Mouse (Mus musculus): ENCODE results near the gene Gm49384. TPM values are rescaled to one million over a fixed set of nuclear protein-coding genes. Genes with fewer than 3 reads are reported as not detected.

Gene Gm49384
- 8.2 and 8.7 TPM in 2 replicates for polyA plus RNA-seq (2015; fragmentation: Nextera tagmentation; extraction: Ambion mirVana)

GRCm38 (mm10) chr12:69204052-69204833 lies at the start of gene Gm49384:
TSS of gene Gm49384 (minus strand) at chr12:69204267.
- Histone ChIP-seq H3K27ac (replicated peaks) (no peak within 1 kb of the TSS), H3K4me1 (replicated peaks; ENCODE audit: control insufficient read depth, insufficient read depth) (no peaks in the 10 kb centered on the region), H3K4me3 (ENCODE audit: low read depth, low read length) (no peak within 1 kb of the TSS), H3K9me3 (ENCODE audit: control insufficient read depth, low read length) (no peaks in the 10 kb centered on the region), H3K4me2 (replicated peaks; ENCODE audit: low read depth) (no peak within 1 kb of the TSS), H3K36me3 (ENCODE audit: control insufficient read depth, insufficient read depth, low read length) (0 out of 2 replicates have a peak, but pooled peaks cover 1% of the 10 kb centered on the region), H3K9ac (ENCODE audit: low read length) (no peak within 1 kb of the TSS), H3K27me3 (ENCODE audit: control insufficient read depth, insufficient read depth, low read length) (no peaks in the 10 kb centered on the region)
- WGBS, result 78% methylated on average over 16 of the region's 16 CpGs
- ATAC-seq (ENCODE audit: low FRiP score, low TSS enrichment) (no peak), DNase-seq (ENCODE audit: low spot score) (no peak)
- no peak for TF ChIP-seq CTCF (IDR thresholded peaks at IDR 0.05; ENCODE audit: low read depth)
- no peak for TF ChIP-seq EP300 (optimal IDR thresholded peaks at IDR 0.05)

- Histone ChIP-seq H3K4me3 (ENCODE audit: low read depth, low read length) (no peak overlapping the region), H3K27me3 (ENCODE audit: control insufficient read depth, insufficient read depth, low read length) (no peaks in the 10 kb centered on the region), H3K4me1 (replicated peaks; ENCODE audit: control insufficient read depth, insufficient read depth) (no peaks in the 10 kb centered on the region), H3K9ac (ENCODE audit: low read length) (no peak overlapping the region), H3K4me2 (replicated peaks; ENCODE audit: low read depth) (no peak overlapping the region), H3K9me3 (ENCODE audit: control insufficient read depth, low read length) (no peaks in the 10 kb centered on the region), H3K27ac (replicated peaks) (no peak overlapping the region), H3K36me3 (ENCODE audit: control insufficient read depth, insufficient read depth, low read length) (no peaks in the 10 kb centered on the region)
- DNase-seq (ENCODE audit: low spot score) (no peak), ATAC-seq (ENCODE audit: low FRiP score, low TSS enrichment) (no peak)
- no peak for TF ChIP-seq CTCF (IDR thresholded peaks at IDR 0.05; ENCODE audit: low read depth)
- no peak for TF ChIP-seq EP300 (optimal IDR thresholded peaks at IDR 0.05)
- 89% methylated on average over 1 of the region's 1 CpGs for WGBS
Measured at GRCm38 (mm10) chr12:69253806-69254205, 49.7 kb upstream of the Gm49384 start.

GRCm38 (mm10) chr12:69250756-69251155 lies 46.7 kb upstream of the Gm49384 start:
- H3K4me3 ChIP-seq (ENCODE audit: low read depth, low read length), result no peak overlapping the region
- no peaks in the 10 kb centered on the region for H3K36me3 ChIP-seq (ENCODE audit: control insufficient read depth, insufficient read depth, low read length)
- DNase-seq (ENCODE audit: low spot score) (no peak), ATAC-seq (ENCODE audit: low FRiP score, low TSS enrichment) (no peak)
- no peaks in the 10 kb centered on the region for H3K27me3 ChIP-seq (ENCODE audit: control insufficient read depth, insufficient read depth, low read length)
- no peak overlapping the region for H3K4me2 ChIP-seq (replicated peaks; ENCODE audit: low read depth)
- H3K27ac ChIP-seq (replicated peaks), result no peak overlapping the region
- no peak overlapping the region for H3K9ac ChIP-seq (ENCODE audit: low read length)
- 77% methylated on average over 8 of the region's 8 CpGs for WGBS
- no peaks in the 10 kb centered on the region for H3K4me1 ChIP-seq (replicated peaks; ENCODE audit: control insufficient read depth, insufficient read depth)
- no peaks in the 10 kb centered on the region for H3K9me3 ChIP-seq (ENCODE audit: control insufficient read depth, low read length)
- no peak for TF ChIP-seq EP300 (optimal IDR thresholded peaks at IDR 0.05)
- TF ChIP-seq CTCF (IDR thresholded peaks at IDR 0.05; ENCODE audit: low read depth), result no peak

GRCm38 (mm10) chr12:69249766-69250165 lies 45.7 kb upstream of the Gm49384 start:
- no peak overlapping the region for H3K9ac ChIP-seq (ENCODE audit: low read length)
- H3K27me3 ChIP-seq (ENCODE audit: control insufficient read depth, insufficient read depth, low read length), result no peaks in the 10 kb centered on the region
- no peak for TF ChIP-seq CTCF (IDR thresholded peaks at IDR 0.05; ENCODE audit: low read depth)
- TF ChIP-seq EP300 (optimal IDR thresholded peaks at IDR 0.05), result no peak
- no peak overlapping the region for H3K4me3 ChIP-seq (ENCODE audit: low read depth, low read length)
- no peak overlapping the region for H3K27ac ChIP-seq (replicated peaks)
- no peaks in the 10 kb centered on the region for H3K9me3 ChIP-seq (ENCODE audit: control insufficient read depth, low read length)
- DNase-seq (ENCODE audit: low spot score) (no peak), ATAC-seq (ENCODE audit: low FRiP score, low TSS enrichment) (no peak)
- 78% methylated on average over 4 of the region's 4 CpGs for WGBS
- H3K4me2 ChIP-seq (replicated peaks; ENCODE audit: low read depth), result no peak overlapping the region
- no peaks in the 10 kb centered on the region for H3K36me3 ChIP-seq (ENCODE audit: control insufficient read depth, insufficient read depth, low read length)
- no peaks in the 10 kb centered on the region for H3K4me1 ChIP-seq (replicated peaks; ENCODE audit: control insufficient read depth, insufficient read depth)

GRCm38 (mm10) chr12:69241771-69242431 lies 37.8 kb upstream of the Gm49384 start:
- ATAC-seq (ENCODE audit: low FRiP score, low TSS enrichment) (peak; percentile 89), DNase-seq (ENCODE audit: low spot score) (peak; percentile 75)
- Histone ChIP-seq H3K27me3 (ENCODE audit: control insufficient read depth, insufficient read depth, low read length) (no peaks in the 10 kb centered on the region), H3K4me2 (replicated peaks; ENCODE audit: low read depth) (peak overlapping the region; percentile 88), H3K9me3 (ENCODE audit: control insufficient read depth, low read length) (no peaks in the 10 kb centered on the region), H3K9ac (ENCODE audit: low read length) (peak overlapping the region; percentile 87), H3K4me1 (replicated peaks; ENCODE audit: control insufficient read depth, insufficient read depth) (no peaks in the 10 kb centered on the region), H3K4me3 (ENCODE audit: low read depth, low read length) (peak overlapping the region; percentile 79), H3K27ac (replicated peaks) (peak overlapping the region; percentile 84), H3K36me3 (ENCODE audit: control insufficient read depth, insufficient read depth, low read length) (no peaks in the 10 kb centered on the region)
- no peak for TF ChIP-seq EP300 (optimal IDR thresholded peaks at IDR 0.05)
- TF ChIP-seq CTCF (IDR thresholded peaks at IDR 0.05; ENCODE audit: low read depth), result no peak
- WGBS, result under 1% methylated on average over 51 of the region's 64 CpGs

GRCm38 (mm10) chr12:69241405-69241770 lies 37.3 kb upstream of the Gm49384 start:
- DNase-seq (ENCODE audit: low spot score), result no peak

More at GRCm38 (mm10) chr12:69241405-69241770, 37.3 kb upstream of the Gm49384 start:
- TF ChIP-seq CTCF (IDR thresholded peaks at IDR 0.05; ENCODE audit: low read depth) (no peak), EP300 (optimal IDR thresholded peaks at IDR 0.05) (no peak)
- H3K4me2 ChIP-seq (replicated peaks; ENCODE audit: low read depth), result peak overlapping the region; percentile 88
- H3K4me1 ChIP-seq (replicated peaks; ENCODE audit: control insufficient read depth, insufficient read depth), result no peaks in the 10 kb centered on the region
- peak overlapping the region; percentile 79 for H3K4me3 ChIP-seq (ENCODE audit: low read depth, low read length)
- 0 out of 2 replicates have a peak, but pooled peaks have one; percentile 20 for ATAC-seq (ENCODE audit: low FRiP score, low TSS enrichment)
- H3K27me3 ChIP-seq (ENCODE audit: control insufficient read depth, insufficient read depth, low read length), result no peaks in the 10 kb centered on the region
- peak overlapping the region; percentile 87 for H3K9ac ChIP-seq (ENCODE audit: low read length)
- peak overlapping the region; percentile 84 for H3K27ac ChIP-seq (replicated peaks)
- H3K36me3 ChIP-seq (ENCODE audit: control insufficient read depth, insufficient read depth, low read length), result no peaks in the 10 kb centered on the region
- no peaks in the 10 kb centered on the region for H3K9me3 ChIP-seq (ENCODE audit: control insufficient read depth, low read length)
- 0% methylated on average over 3 of the region's 3 CpGs for WGBS

Data from stomach, postnatal 0 days (tissue).